Comparison of ENCODE assay signal across 12 mouse cellular contexts in genomic region chr1:183043161-183043812, GRCm38 (mm10).
A peak's percentile ranks its signal among the peaks of the same experiment; 100 is the strongest.
DNase-seq lines count a peak whose midpoint lies in the region; ATAC-seq and TF ChIP-seq lines count a peak whose summit lies in the region.
"Had no signal": no experiment of that assay in that cellular context is flagged by ENCODE, and none has a peak within 500 bp of the region (broad histone marks: within the 10 kb centered on the region; RNA-seq: fewer than 3 reads in every experiment).

No protein-coding gene starts in this region.

- peaks cover 30% of the 10 kb centered on the region for H3K4me1 ChIP-seq in kidney, embryonic 16.5 days (ENCODE audit: insufficient read depth, low read length)
- H3K4me1 ChIP-seq in heart, embryonic 16.5 days (ENCODE audit: control insufficient read depth, insufficient read depth, low read length): peaks cover 38% of the 10 kb centered on the region
- H3K4me1 ChIP-seq in limb, embryonic 12.5 days (replicated peaks): peaks cover 36% of the 10 kb centered on the region
- peaks cover 12% of the 10 kb centered on the region for H3K4me1 ChIP-seq in cerebellum, adult 2 months (ENCODE audit: control insufficient read depth, insufficient read depth, low read length)

- 68% methylated on average over 13 of the region's 13 CpGs for WGBS in kidney, embryonic 16.5 days
- 43% methylated on average over 13 of the region's 13 CpGs for WGBS in heart, embryonic 16.5 days
- 72% methylated on average over 13 of the region's 13 CpGs for WGBS in limb, embryonic 12.5 days
- WGBS in cerebellum, adult 2 months: 88% methylated on average over 13 of the region's 13 CpGs

- H3K36me3 ChIP-seq in kidney, embryonic 16.5 days (ENCODE audit: insufficient read depth, low read length): no peaks in the 10 kb centered on the region
- H3K36me3 ChIP-seq in heart, embryonic 16.5 days (ENCODE audit: control insufficient read depth, insufficient read depth): no peaks in the 10 kb centered on the region
- no peaks in the 10 kb centered on the region for H3K36me3 ChIP-seq in limb, embryonic 12.5 days
- H3K36me3 ChIP-seq: embryonic facial prominence, embryonic 15.5 days; hindbrain, embryonic 10.5 days; neural tube, embryonic 13.5 days had no signal

- no peaks in the 10 kb centered on the region for H3K9me3 ChIP-seq in kidney, embryonic 16.5 days (ENCODE audit: low read length)
- H3K9me3 ChIP-seq in heart, embryonic 16.5 days (replicated peaks; ENCODE audit: control insufficient read depth, low read length): no peaks in the 10 kb centered on the region; the same call in 1 of the 2 replicates
- H3K9me3 ChIP-seq in limb, embryonic 12.5 days: 0 out of 2 replicates have a peak, but pooled peaks cover 5% of the 10 kb centered on the region
- H3K9me3 ChIP-seq: embryonic facial prominence, embryonic 15.5 days; hindbrain, embryonic 10.5 days; neural tube, embryonic 13.5 days had no signal

- H3K9ac ChIP-seq in kidney, embryonic 16.5 days (replicated peaks; ENCODE audit: low read length): no peak overlapping the region
- no peak overlapping the region for H3K9ac ChIP-seq in heart, embryonic 16.5 days (ENCODE audit: low read length)
- no peak overlapping the region for H3K9ac ChIP-seq in limb, embryonic 12.5 days (replicated peaks)
- H3K9ac ChIP-seq: embryonic facial prominence, embryonic 15.5 days; neural tube, embryonic 13.5 days had no signal

- no peak for ATAC-seq in kidney, embryonic 16.5 days (ENCODE audit: low FRiP score, low TSS enrichment)
- no peak for ATAC-seq in heart, embryonic 16.5 days (replicated peaks; ENCODE audit: extremely low read depth, insufficient read depth, low FRiP score)
- no peak for ATAC-seq in limb, embryonic 12.5 days (ENCODE audit: insufficient number of reproducible peaks, insufficient read depth, low FRiP score, low TSS enrichment, low read depth)

- TF ChIP-seq POLR2A in cerebellum, adult 2 months (IDR thresholded peaks at IDR 0.05; ENCODE audit: borderline replicate concordance, insufficient read depth, low read length): no peak

- DNase-seq in kidney, postnatal 14 days: peak; percentile 46
- peak; percentile 58 to 79 for DNase-seq in heart, adult 18-20 months
- no peak for DNase-seq in cerebellum, adult 2 months
- no peak for DNase-seq in cerebellum, adult 8-10 months
- no peak for DNase-seq in urinary bladder, adult 2 months (ENCODE audit: low spot score)

- H3K27ac ChIP-seq in kidney, embryonic 16.5 days (ENCODE audit: low read length): no peak overlapping the region
- H3K27ac ChIP-seq in heart, embryonic 16.5 days (ENCODE audit: low read length): no peak overlapping the region
- H3K27ac ChIP-seq in limb, embryonic 12.5 days: peak overlapping the region; percentile 73
- H3K27ac ChIP-seq in cerebellum, adult 2 months (ENCODE audit: insufficient read depth, low read length): no peak overlapping the region
- H3K27ac ChIP-seq: embryonic facial prominence, embryonic 15.5 days; hindbrain, embryonic 10.5 days; neural tube, embryonic 13.5 days had no signal

- TF ChIP-seq CTCF in cerebellum, adult 2 months (IDR thresholded peaks at IDR 0.05; ENCODE audit: borderline replicate concordance, insufficient read depth, low read depth, low read length): no peak

- H3K4me2 ChIP-seq in kidney, embryonic 16.5 days (replicated peaks; ENCODE audit: low read depth, low read length): no peak overlapping the region
- H3K4me2 ChIP-seq in heart, embryonic 16.5 days (ENCODE audit: low read depth, low read length): peak overlapping the region; percentile 26; the same call in 1 of the 2 replicates
- H3K4me2 ChIP-seq in limb, embryonic 12.5 days: no peak overlapping the region
- H3K4me2 ChIP-seq: embryonic facial prominence, embryonic 15.5 days; neural tube, embryonic 13.5 days had no signal

- H3K27me3 ChIP-seq in kidney, embryonic 16.5 days (ENCODE audit: insufficient read depth, low read length): no peaks in the 10 kb centered on the region
- H3K27me3 ChIP-seq in heart, embryonic 16.5 days (ENCODE audit: control insufficient read depth, insufficient read depth, low read length): no peaks in the 10 kb centered on the region; the same call in 1 of the 2 replicates
- H3K27me3 ChIP-seq in limb, embryonic 12.5 days: peaks cover 3% of the 10 kb centered on the region; the same call in 1 of the 2 replicates
- H3K27me3 ChIP-seq in cerebellum, adult 2 months (ENCODE audit: control insufficient read depth, insufficient read depth, low read length): no peaks in the 10 kb centered on the region
- H3K27me3 ChIP-seq: CH12.LX; embryonic facial prominence, embryonic 15.5 days had no signal

- no peak overlapping the region for H3K4me3 ChIP-seq in kidney, embryonic 16.5 days (ENCODE audit: low read length)
- no peak overlapping the region for H3K4me3 ChIP-seq in heart, embryonic 16.5 days (ENCODE audit: low read length)
- H3K4me3 ChIP-seq in limb, embryonic 12.5 days (replicated peaks): no peak overlapping the region
- H3K4me3 ChIP-seq in cerebellum, adult 2 months (replicated peaks; ENCODE audit: insufficient read depth, low read depth, low read length): no peak overlapping the region
- H3K4me3 ChIP-seq: embryonic facial prominence, embryonic 15.5 days; hindbrain, embryonic 10.5 days; neural tube, embryonic 13.5 days had no signal

Comparison
In these comparisons a context has a peak if more than half of its experiments do, and no peak if none do; other contexts are left out.
1. DNase-seq: peak in kidney, postnatal 14 days (single experiment) and heart, adult 18-20 months (2 of 2); none in cerebellum, adult 2 months (0 of 2), cerebellum, adult 8-10 months (single experiment) and urinary bladder, adult 2 months (single experiment).